Mouse (Mus musculus) kidney, adult 2 months (tissue): ENCODE results near the gene Gnb1l. TPM values are rescaled to one million over a fixed set of nuclear protein-coding genes. Genes with fewer than 3 reads are reported as not detected.

Experiments
- DNase-seq: peaks from one replicate; pipeline ENCODE4 v3.0.0; 2021
- H3K27ac ChIP-seq: fragments of 200-500 bp; 2 replicates; pipeline ENCODE4 v1.5.1; 2012; ENCODE audit warnings: low read depth, low read length, control low read depth, inconsistent platforms; ENCODE audit not compliant: insufficient read depth
- H3K27me3 ChIP-seq: fragments of 200-500 bp; replicated peaks from 2 replicates; pipeline ENCODE4 v1.6.1; 2012; ENCODE audit warnings: mild to moderate bottlenecking, moderate library complexity, low read length, inconsistent platforms; ENCODE audit not compliant: control insufficient read depth, insufficient read depth
- H3K36me3 ChIP-seq: fragments of 200-500 bp; 2 replicates; pipeline ENCODE4 v1.6.1; 2012; ENCODE audit warnings: mild to moderate bottlenecking, moderate library complexity, low read length, inconsistent platforms; ENCODE audit not compliant: control insufficient read depth, insufficient read depth
- H3K4me1 ChIP-seq: fragments of 200-500 bp; 2 replicates; pipeline ENCODE4 v1.6.1; 2011; ENCODE audit warnings: low read length; ENCODE audit not compliant: control insufficient read depth, insufficient read depth
- H3K4me3 ChIP-seq: fragments of 200-500 bp; 2 replicates; pipeline ENCODE4 v1.5.1; 2011; ENCODE audit warnings: mild to moderate bottlenecking, low read depth, low read length, control low read depth; ENCODE audit not compliant: insufficient read depth
- CTCF ChIP-seq: fragments of 200-500 bp; conservative IDR thresholded peaks from 2 replicates; pipeline ENCODE4 v1.5.1; 2011; ENCODE audit warnings: low read depth, mild to moderate bottlenecking, control low read depth, low read length, moderate library complexity, mixed read lengths; ENCODE audit not compliant: insufficient read depth, insufficient read length
- POLR2A ChIP-seq: fragments of 200-500 bp; IDR thresholded peaks from one replicate; pipeline ENCODE4 v1.6.1; 2011; ENCODE audit warnings: low read depth, low read length, control low read depth
- WGBS: fragments of 180-500 bp; shearing (Covaris S2); methylation state at CpG from one replicate; pipeline ENCODE4 v1.1.7; 2018; 5-methylcytosine and 5-hydroxymethylcytosine counted together
- polyA plus RNA-seq: library from polyadenylated mRNA; depleted of rRNA; stranded (reverse); fragments of >200 nt; gene quantifications from 2 replicates; pipeline ENCODE4 v1.2.3, GENCODE M21; 2012

Gnb1l gene
- polyA plus RNA-seq, 1 experiment: 10.7 TPM

- WGBS: 83% methylated on average over 4 of the region's 4 CpGs
- Histone ChIP-seq H3K27ac (no peak overlapping the region), H3K36me3 (no peaks in the 10 kb centered on the region), H3K27me3 (no peaks in the 10 kb centered on the region), H3K4me1 (no peaks in the 10 kb centered on the region), H3K4me3 (no peak overlapping the region)
- no peak for DNase-seq
- TF ChIP-seq CTCF (no peak), POLR2A (no peak)
Observed at GRCm38 (mm10) chr16:18480933-18481485, 17.5 kb upstream of the Gnb1l start.

- WGBS: 99% methylated on average over 3 of the region's 3 CpGs
- no peaks in the 10 kb centered on the region for H3K4me1 ChIP-seq
Observed at GRCm38 (mm10) chr16:18482431-18482830, 16.1 kb upstream of the Gnb1l start.

GRCm38 (mm10) chr16:18483839-18484238 is 14.7 kb upstream of the Gnb1l start:
- no peak for DNase-seq

More at GRCm38 (mm10) chr16:18482431-18482830, 16.1 kb upstream of the Gnb1l start:
- Histone ChIP-seq H3K4me3 (no peak overlapping the region), H3K36me3 (no peaks in the 10 kb centered on the region), H3K27ac (no peak overlapping the region), H3K27me3 (no peaks in the 10 kb centered on the region)
- no peak for TF ChIP-seq CTCF
- no peak for TF ChIP-seq POLR2A
- no peak for DNase-seq

GRCm38 (mm10) chr16:18484386-18484785 is 14.1 kb upstream of the Gnb1l start:
- Histone ChIP-seq H3K36me3 (no peaks in the 10 kb centered on the region), H3K4me1 (no peaks in the 10 kb centered on the region), H3K27me3 (no peaks in the 10 kb centered on the region), H3K27ac (no peak overlapping the region), H3K4me3 (no peak overlapping the region)
- WGBS: 60% methylated on average over 4 of the region's 4 CpGs
- no peak for TF ChIP-seq POLR2A
- no peak for TF ChIP-seq CTCF
- DNase-seq: no peak

More at GRCm38 (mm10) chr16:18483839-18484238, 14.7 kb upstream of the Gnb1l start:
- no peaks in the 10 kb centered on the region for H3K4me1 ChIP-seq
- no peak overlapping the region for H3K4me3 ChIP-seq
- no peaks in the 10 kb centered on the region for H3K27me3 ChIP-seq
- H3K36me3 ChIP-seq: no peaks in the 10 kb centered on the region
- whole genome bisulfite sequencing: 82% methylated on average over 5 of the region's 5 CpGs
- H3K27ac ChIP-seq: no peak overlapping the region
- no peak for TF ChIP-seq POLR2A
- no peak for TF ChIP-seq CTCF

GRCm38 (mm10) chr16:18484794-18485435 is 13.6 kb upstream of the Gnb1l start:
- H3K36me3 ChIP-seq: no peaks in the 10 kb centered on the region
- WGBS: 76% methylated on average over 5 of the region's 5 CpGs

GRCm38 (mm10) chr16:18486126-18486525 is 12.4 kb upstream of the Gnb1l start:
- Histone ChIP-seq H3K36me3 (no peaks in the 10 kb centered on the region), H3K4me3 (no peak overlapping the region), H3K27ac (no peak overlapping the region), H3K27me3 (no peaks in the 10 kb centered on the region), H3K4me1 (no peaks in the 10 kb centered on the region)
- 93% methylated on average over 2 of the region's 2 CpGs for WGBS
- DNase-seq: no peak
- TF ChIP-seq POLR2A: no peak
- no peak for TF ChIP-seq CTCF

More at GRCm38 (mm10) chr16:18484794-18485435, 13.6 kb upstream of the Gnb1l start:
- Histone ChIP-seq H3K4me3 (no peak overlapping the region), H3K27me3 (no peaks in the 10 kb centered on the region), H3K4me1 (no peaks in the 10 kb centered on the region), H3K27ac (no peak overlapping the region)
- TF ChIP-seq POLR2A (no peak), CTCF (no peak)
- no peak for DNase-seq

GRCm38 (mm10) chr16:18490281-18490680 is 8.2 kb upstream of the Gnb1l start:
- no peaks in the 10 kb centered on the region for H3K36me3 ChIP-seq
- no peak for TF ChIP-seq POLR2A
- no peak for TF ChIP-seq CTCF
- no peak for DNase-seq

More at GRCm38 (mm10) chr16:18490281-18490680, 8.2 kb upstream of the Gnb1l start:
- H3K27me3 ChIP-seq: no peaks in the 10 kb centered on the region
- 91% methylated on average over 3 of the region's 3 CpGs for WGBS
- H3K27ac ChIP-seq: no peak overlapping the region
- H3K4me3 ChIP-seq: no peak overlapping the region
- no peaks in the 10 kb centered on the region for H3K4me1 ChIP-seq
